Mouse (Mus musculus): ENCODE measurements around the gene Scfd1.

DNA sequence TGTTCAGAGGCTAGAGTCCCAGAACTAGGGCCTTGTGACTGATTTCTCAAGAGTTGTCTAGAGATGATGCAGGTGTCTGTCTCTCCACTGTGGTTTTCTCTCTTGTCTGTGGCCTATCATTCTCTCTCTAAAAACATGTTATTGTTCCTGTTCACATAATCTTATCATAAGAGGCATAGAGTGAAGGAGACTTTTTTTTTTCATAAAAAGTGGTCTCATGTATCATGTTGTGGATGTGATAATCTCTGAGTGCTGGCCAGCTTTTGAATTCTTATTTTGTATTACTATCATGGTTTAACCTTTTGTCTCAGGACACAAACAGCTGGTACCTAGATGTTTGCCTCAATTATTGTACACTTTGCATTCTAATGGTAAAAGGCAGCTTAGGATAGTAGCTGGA lies 16.0 kb upstream of the Scfd1 start:
- TF ChIP-seq CTCF (IDR thresholded peaks at IDR 0.05; ENCODE audit: extremely low read depth, insufficient read depth, insufficient read length, insufficient replicate concordance) (no peak), POLR2A (IDR thresholded peaks at IDR 0.05; ENCODE audit: low read depth, low read length) (no peak)
